Mouse (Mus musculus): ENCODE results near the gene Atp8a2.

- no peak for TF ChIP-seq CTCF (conservative IDR thresholded peaks at IDR 0.05; ENCODE audit: insufficient read depth, insufficient read length, low read depth, low read length)
- no peak for TF ChIP-seq POLR2A (IDR thresholded peaks at IDR 0.05; ENCODE audit: low read depth, low read length)
These were observed 20.6 kb upstream of the Atp8a2 start for GRCm38 (mm10) chr14:60217616-60218015.

Data from kidney, adult 2 months (tissue).